Mouse (Mus musculus): Measurements from ENCODE around the gene Nudt1.

- TF ChIP-seq CTCF (conservative IDR thresholded peaks at IDR 0.05; ENCODE audit: low read length) (no peak), POU5F1 (IDR thresholded peaks at IDR 0.05; ENCODE audit: borderline replicate concordance, low read length) (no peak)
Observed at GRCm38 (mm10) chr5:140381156-140381555, 59.7 kb downstream of the Nudt1 start.
